Mouse (Mus musculus) C2C12 (cell line): ENCODE measurements around the gene Edem3. TPM values are rescaled to one million over a fixed set of nuclear protein-coding genes. Genes with fewer than 3 reads are reported as not detected.

Experiments used
- H3K27me3 ChIP-seq: one replicate; pipeline ENCODE4 v1.6.1; 2011; ENCODE audit not compliant: control insufficient read depth, insufficient read depth, insufficient read length
- H3K36me3 ChIP-seq: one replicate; pipeline ENCODE4 v1.6.1; 2011; ENCODE audit not compliant: control insufficient read depth, insufficient read depth
- H3K4me3 ChIP-seq: one replicate; pipeline ENCODE4 v1.5.1; 2011; ENCODE audit warnings: mild to moderate bottlenecking, control low read depth; ENCODE audit not compliant: poor library complexity, insufficient read depth, severe bottlenecking
- H3K79me2 ChIP-seq: one replicate; pipeline ENCODE4 v1.6.1; 2011; ENCODE audit not compliant: control insufficient read depth, insufficient read depth
- H3K79me3 ChIP-seq: one replicate; pipeline ENCODE4 v1.6.1; 2011; ENCODE audit warnings: low read depth, control low read depth
- H3ac ChIP-seq: one replicate; pipeline ENCODE3; 2011; ENCODE audit warnings: low read depth; ENCODE audit not compliant: control insufficient read depth, insufficient read length
- CEBPB ChIP-seq: IDR thresholded peaks from one replicate; pipeline ENCODE4 v1.6.1; 2011; ENCODE audit warnings: low read depth, mild to moderate bottlenecking, control low read depth, moderate library complexity
- CTCF ChIP-seq: IDR thresholded peaks from one replicate; pipeline ENCODE4 v1.5.1; 2011; ENCODE audit not compliant: control insufficient read depth, insufficient read depth, insufficient read length
- FOSL1 ChIP-seq: IDR thresholded peaks from one replicate; pipeline ENCODE4 v1.8.0; 2011; ENCODE audit warnings: mild to moderate bottlenecking, low read length; ENCODE audit not compliant: poor library complexity, insufficient read depth, severe bottlenecking
- MAX ChIP-seq: IDR thresholded peaks from one replicate; pipeline ENCODE4 v1.6.1; 2011; ENCODE audit warnings: mild to moderate bottlenecking, control low read depth
- MYOD1 ChIP-seq: IDR thresholded peaks from one replicate; pipeline ENCODE4 v1.6.1; 2011; ENCODE audit warnings: low read depth; ENCODE audit not compliant: control insufficient read depth, insufficient read length
- MYOG ChIP-seq: IDR thresholded peaks from one replicate; pipeline ENCODE4 v1.6.1; 2011; ENCODE audit not compliant: control insufficient read depth, insufficient read length; ENCODE audit errors: extremely low read depth
- USF1 ChIP-seq: IDR thresholded peaks from one replicate; pipeline ENCODE4 v1.6.1; 2011; ENCODE audit warnings: low read depth, mild to moderate bottlenecking, control low read depth, moderate library complexity
- polyA plus RNA-seq: library from polyadenylated mRNA; unstranded; fragments of >200 nt; fragmentation: generic; extraction: Trizol; gene quantifications from one replicate; pipeline ENCODE4 v1.2.1, GENCODE M21; 2012; ENCODE audit warnings: missing spikeins

Gene Edem3
- polyA plus RNA-seq, 1 experiment: 4.1 TPM

DNA sequence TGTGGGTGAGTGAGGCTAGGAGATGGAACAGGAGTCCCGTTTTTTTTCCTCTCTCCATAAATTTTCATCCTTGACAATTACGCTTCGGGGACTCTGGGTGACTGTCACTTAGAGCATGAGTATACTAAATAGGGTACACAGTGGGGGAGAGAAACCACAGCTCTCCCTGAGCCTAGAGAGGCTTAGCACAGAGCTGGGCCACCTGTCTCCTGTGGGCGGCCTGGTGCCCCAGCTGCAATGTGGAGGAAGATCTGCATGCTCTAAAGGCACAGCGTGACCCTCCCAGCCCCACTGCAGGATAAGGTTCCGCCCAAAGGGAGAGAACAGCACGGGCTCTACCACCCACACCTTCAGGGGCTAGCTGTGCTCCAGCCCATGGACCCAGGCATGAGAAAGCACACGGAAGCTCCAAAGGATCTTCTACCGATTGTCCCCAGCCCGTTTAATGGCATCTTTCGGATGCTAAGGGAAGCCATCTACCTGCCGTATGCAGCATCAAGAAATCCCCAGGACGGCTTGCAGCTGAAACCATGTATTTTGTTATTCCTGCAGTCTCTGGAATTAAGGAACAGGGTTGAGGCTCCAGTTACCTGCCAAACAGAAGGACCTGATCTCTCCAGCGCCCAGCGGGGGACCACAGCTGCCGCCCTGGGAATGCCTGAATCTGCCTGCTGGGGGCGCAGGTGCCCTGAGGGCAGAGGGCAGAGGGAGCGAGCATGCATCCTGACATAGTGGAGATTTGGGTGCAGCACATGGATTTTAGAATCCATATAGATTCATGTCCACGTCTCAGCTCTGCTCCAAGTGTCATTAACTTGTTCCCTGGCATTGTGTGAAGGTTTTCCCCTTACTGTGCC, 91.0 kb downstream of the Edem3 start:
- H3K4me3 ChIP-seq: no peak overlapping the region
- H3K27me3 ChIP-seq: no peaks in the 10 kb centered on the region
- TF ChIP-seq USF1 (no peak), CTCF (peak; percentile 16)
- H3K79me2 ChIP-seq: no peaks in the 10 kb centered on the region
- no peaks in the 10 kb centered on the region for H3K79me3 ChIP-seq
- H3ac ChIP-seq: no peak overlapping the region
- no peaks in the 10 kb centered on the region for H3K36me3 ChIP-seq

DNA sequence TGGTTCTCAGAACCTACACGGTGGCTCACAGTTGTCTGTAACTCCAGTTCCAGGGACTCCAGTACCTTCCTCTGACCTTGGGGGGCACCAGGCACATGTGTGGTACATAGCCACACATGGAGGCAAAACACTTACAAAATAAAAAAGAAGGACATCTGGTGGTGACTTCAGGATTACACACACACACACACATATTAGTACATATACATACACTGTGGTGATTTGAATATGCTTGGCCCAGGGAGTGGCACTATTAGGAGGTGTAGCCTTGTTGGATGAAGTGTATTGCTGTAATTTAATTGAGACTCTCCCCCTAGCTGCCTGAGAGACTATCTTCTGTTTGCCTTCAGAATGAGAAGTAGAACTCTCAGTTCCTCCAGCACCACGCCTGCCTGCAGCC, 93.1 kb downstream of the Edem3 start:
- no peaks in the 10 kb centered on the region for H3K79me2 ChIP-seq

DNA sequence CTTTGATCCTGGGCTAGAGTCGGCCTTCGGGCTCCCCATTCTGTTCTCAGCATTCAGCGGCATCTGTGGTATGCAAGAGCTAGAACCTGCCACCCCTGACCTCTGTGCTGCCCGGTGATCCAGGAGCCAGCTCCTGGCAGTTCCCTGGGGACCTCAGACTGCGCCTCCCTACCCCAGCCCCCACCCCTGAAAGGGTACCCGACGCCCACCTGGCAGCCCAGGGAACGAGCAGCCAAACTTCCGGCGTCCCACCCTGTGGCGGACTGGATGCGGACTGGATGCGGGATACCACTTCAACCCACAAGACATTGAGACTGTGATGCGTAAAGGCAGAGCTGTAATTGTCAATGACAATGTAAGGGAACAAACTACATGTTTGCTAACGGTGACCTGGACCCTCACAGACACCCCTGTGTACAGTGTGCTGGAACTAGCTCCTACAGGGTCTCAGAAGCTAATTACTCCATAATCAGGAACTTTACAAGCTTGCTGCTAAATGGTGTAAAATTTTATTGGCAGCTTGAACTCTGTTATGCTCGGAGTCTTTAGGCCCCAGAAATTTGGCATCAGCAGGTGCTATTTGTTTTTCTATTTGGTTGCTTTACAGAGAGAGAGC, 94.9 kb downstream of the Edem3 start:
- H3K27me3 ChIP-seq: no peaks in the 10 kb centered on the region
- no peak overlapping the region for H3K4me3 ChIP-seq
- no peak for TF ChIP-seq MAX
- no peak for TF ChIP-seq USF1
- no peak for TF ChIP-seq MYOG
- no peak for TF ChIP-seq CEBPB
- TF ChIP-seq MYOD1: no peak
- no peak for TF ChIP-seq CTCF
- no peak for TF ChIP-seq FOSL1
- no peaks in the 10 kb centered on the region for H3K79me3 ChIP-seq
- no peaks in the 10 kb centered on the region for H3K36me3 ChIP-seq
- no peaks in the 10 kb centered on the region for H3K79me2 ChIP-seq
- H3ac ChIP-seq: no peak overlapping the region

More for the DNA sequence above, 93.1 kb downstream of the Edem3 start:
- H3K36me3 ChIP-seq: no peaks in the 10 kb centered on the region
- no peaks in the 10 kb centered on the region for H3K79me3 ChIP-seq
- no peak overlapping the region for H3ac ChIP-seq
- no peaks in the 10 kb centered on the region for H3K27me3 ChIP-seq
- TF ChIP-seq CEBPB (no peak), CTCF (no peak), MYOG (no peak), FOSL1 (no peak), MYOD1 (no peak), USF1 (no peak), MAX (no peak)
- H3K4me3 ChIP-seq: no peak overlapping the region

DNA sequence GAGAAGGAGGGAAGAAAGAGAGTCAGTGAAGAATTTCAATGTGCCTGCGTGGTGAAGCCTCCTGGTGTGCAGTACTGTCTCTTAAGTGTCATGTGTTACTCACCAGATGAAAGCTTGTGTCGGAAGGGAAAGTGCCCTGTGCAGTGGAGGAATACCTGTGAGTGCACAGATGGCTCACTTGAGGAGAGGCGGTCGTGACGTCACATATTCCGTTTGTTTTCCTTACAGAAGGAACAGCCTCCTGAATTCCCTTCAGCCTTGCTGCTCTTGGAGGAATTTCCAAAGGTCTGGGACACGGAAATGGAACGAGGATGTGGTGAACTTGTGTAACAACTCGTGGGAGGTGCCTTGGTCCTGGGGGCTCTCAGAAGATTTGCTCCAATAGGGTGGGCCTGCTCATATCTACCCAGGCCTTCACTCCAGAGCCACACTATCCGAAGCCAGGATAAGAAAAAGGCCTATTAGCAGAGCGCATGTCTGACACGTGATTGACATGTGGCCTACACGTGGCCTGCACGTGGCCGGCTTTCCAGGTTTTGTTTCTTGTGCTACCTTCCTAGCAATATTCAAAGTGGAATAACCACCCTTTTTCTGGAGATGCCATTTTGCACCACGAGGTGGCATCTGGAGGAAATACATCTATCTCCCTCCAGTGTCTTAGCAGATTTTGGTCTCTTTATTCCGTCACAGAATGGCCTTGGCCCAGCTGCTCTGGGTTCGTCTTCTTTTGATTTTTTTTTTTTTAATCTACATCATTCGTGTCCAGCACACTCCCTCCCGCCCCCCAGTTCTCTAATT, 96.1 kb downstream of the Edem3 start:
- H3K4me3 ChIP-seq: no peak overlapping the region
- no peaks in the 10 kb centered on the region for H3K79me3 ChIP-seq
- no peaks in the 10 kb centered on the region for H3K36me3 ChIP-seq
- H3K79me2 ChIP-seq: no peaks in the 10 kb centered on the region
- H3ac ChIP-seq: no peak overlapping the region
- TF ChIP-seq CTCF (no peak), MYOD1 (no peak), CEBPB (no peak), MAX (no peak), FOSL1 (no peak), USF1 (no peak), MYOG (no peak)
- H3K27me3 ChIP-seq: no peaks in the 10 kb centered on the region

DNA sequence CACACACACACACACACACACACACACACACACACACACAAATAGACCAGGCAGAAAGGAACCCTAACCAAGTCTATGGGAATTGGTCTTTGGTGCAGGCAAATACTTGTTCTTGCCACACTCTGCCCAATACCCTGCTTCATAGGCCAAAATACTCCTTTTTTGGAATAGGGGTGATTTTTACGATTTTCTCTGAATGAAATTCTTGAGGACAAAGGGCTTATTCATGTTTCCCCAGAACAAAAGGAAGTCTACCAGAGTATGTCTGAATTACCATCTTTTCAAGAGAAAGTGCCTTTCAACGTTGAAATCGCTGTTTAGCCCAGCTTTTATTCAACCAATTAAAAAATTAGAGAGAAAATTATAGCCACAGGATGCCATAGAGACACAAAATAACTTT, 96.8 kb downstream of the Edem3 start:
- TF ChIP-seq CEBPB: no peak
- no peak for TF ChIP-seq FOSL1
- TF ChIP-seq MAX: no peak
- TF ChIP-seq CTCF: no peak
- TF ChIP-seq MYOD1: no peak
- no peak for TF ChIP-seq MYOG
- no peak for TF ChIP-seq USF1
- H3ac ChIP-seq: no peak overlapping the region
- no peak overlapping the region for H3K4me3 ChIP-seq
- no peaks in the 10 kb centered on the region for H3K79me3 ChIP-seq
- no peaks in the 10 kb centered on the region for H3K79me2 ChIP-seq
- H3K36me3 ChIP-seq: no peaks in the 10 kb centered on the region
- H3K27me3 ChIP-seq: no peaks in the 10 kb centered on the region
